Mouse (Mus musculus): ENCODE measurements around the gene Acot8.

GRCm38 (mm10) chr2:164787032-164787431 is 17.6 kb downstream of the Acot8 start:
- no peak for TF ChIP-seq CTCF (IDR thresholded peaks at IDR 0.05; ENCODE audit: low read depth)
- TF ChIP-seq EP300 (IDR thresholded peaks at IDR 0.05; ENCODE audit: low read depth): no peak

All from liver, postnatal 0 days (tissue).